Comparison of ENCODE assay signal across 8 mouse cellular contexts in genomic region chr10:53629247-53629917, GRCm38 (mm10). TPM values are rescaled to one million over a fixed set of nuclear protein-coding genes. Genes with fewer than 3 reads are reported as not detected.
DNase-seq lines count a peak whose midpoint lies in the region; ATAC-seq and TF ChIP-seq lines count a peak whose summit lies in the region.

No protein-coding gene starts in this region.

- under 1% methylated on average over 66 of the region's 67 CpGs for WGBS in forebrain, embryonic 12.5 days
- under 1% methylated on average over 67 of the region's 67 CpGs for WGBS in large intestine, adult 2 months
- WGBS in liver, postnatal 0 days (ENCODE audit: insufficient replicate concordance) = under 1% methylated on average over 58 of the region's 67 CpGs
- under 1% methylated on average over 62 of the region's 67 CpGs for WGBS in neural tube, embryonic 14.5 days

- H3K27me3 ChIP-seq in CH12.LX (replicated peaks) = no peaks in the 10 kb centered on the region
- H3K27me3 ChIP-seq in forebrain, embryonic 12.5 days = no peaks in the 10 kb centered on the region
- no peaks in the 10 kb centered on the region for H3K27me3 ChIP-seq in liver, postnatal 0 days (ENCODE audit: insufficient read depth, low read length)
- H3K27me3 ChIP-seq in neural tube, embryonic 14.5 days (ENCODE audit: control insufficient read depth, insufficient read depth, low read length) = no peaks in the 10 kb centered on the region

- H3K36me3 ChIP-seq in CH12.LX (replicated peaks in 1 of 2; ENCODE audit: control insufficient read depth in 1 of 2, insufficient read depth in 1 of 2, low read length in 1 of 2) = peaks cover 10 to 24% of the 10 kb centered on the region in 2 experiments
- peaks cover 6% of the 10 kb centered on the region for H3K36me3 ChIP-seq in forebrain, embryonic 12.5 days (replicated peaks)
- H3K36me3 ChIP-seq in liver, postnatal 0 days (replicated peaks; ENCODE audit: insufficient read depth, low read length) = peaks cover 11% of the 10 kb centered on the region
- H3K36me3 ChIP-seq in neural tube, embryonic 14.5 days (ENCODE audit: control insufficient read depth, insufficient read depth, low read length) = 0 out of 2 replicates have a peak, but pooled peaks cover 2% of the 10 kb centered on the region

- H3K27ac ChIP-seq in CH12.LX (ENCODE audit: insufficient read depth, low read depth) = peak overlapping the region; percentile 90
- peak overlapping the region; percentile 92 for H3K27ac ChIP-seq in forebrain, embryonic 12.5 days
- H3K27ac ChIP-seq in liver, postnatal 0 days (ENCODE audit: low read depth) = peak overlapping the region; percentile 95
- peak overlapping the region; percentile 82 for H3K27ac ChIP-seq in neural tube, embryonic 14.5 days (ENCODE audit: low read depth, low read length)

- no peak for TF ChIP-seq EP300 in CH12.LX (IDR thresholded peaks at IDR 0.05; ENCODE audit: low read length)
- TF ChIP-seq EP300 in liver, postnatal 0 days (IDR thresholded peaks at IDR 0.05; ENCODE audit: low read depth) = no peak

- peak overlapping the region; percentile 98 for H3K4me2 ChIP-seq in CH12.LX (ENCODE audit: insufficient read depth, low read depth, poor library complexity, severe bottlenecking)
- peak overlapping the region; percentile 44 for H3K4me2 ChIP-seq in forebrain, embryonic 12.5 days
- peak overlapping the region; percentile 76 for H3K4me2 ChIP-seq in liver, postnatal 0 days (ENCODE audit: low read depth, low read length)
- H3K4me2 ChIP-seq in neural tube, embryonic 14.5 days (ENCODE audit: low read depth, low read length) = peak overlapping the region; percentile 50

- no peaks in the 10 kb centered on the region for H3K9me3 ChIP-seq in CH12.LX (replicated peaks; ENCODE audit: low read length)
- no peaks in the 10 kb centered on the region for H3K9me3 ChIP-seq in forebrain, embryonic 12.5 days
- H3K9me3 ChIP-seq in liver, postnatal 0 days (ENCODE audit: low read length) = no peaks in the 10 kb centered on the region
- no peaks in the 10 kb centered on the region for H3K9me3 ChIP-seq in neural tube, embryonic 14.5 days (ENCODE audit: control insufficient read depth, low read length)

- H3K4me1 ChIP-seq in CH12.LX (ENCODE audit: control insufficient read depth in 1 of 2, insufficient read depth in 2 of 2) = peaks cover 4 to 12% of the 10 kb centered on the region in 2 experiments
- H3K4me1 ChIP-seq in forebrain, embryonic 12.5 days = peaks cover 6% of the 10 kb centered on the region; the same call in 1 of the 2 replicates
- peaks cover 5% of the 10 kb centered on the region; the same call in 1 of the 2 replicates for H3K4me1 ChIP-seq in liver, postnatal 0 days (ENCODE audit: insufficient read depth)
- H3K4me1 ChIP-seq in neural tube, embryonic 14.5 days (ENCODE audit: control insufficient read depth, insufficient read depth, low read length) = no peaks in the 10 kb centered on the region

- H3K79me2 ChIP-seq in CH12.LX (replicated peaks; ENCODE audit: control insufficient read depth, extremely low read depth, insufficient read depth, poor library complexity, severe bottlenecking) = peaks cover 16% of the 10 kb centered on the region

- dilution Hi-C loops in CH12.LX (cut with MboI; ENCODE audit: extremely low pct_ligation_motif_present, extremely low pct_unique_long_range_greater_than_20kb, low sequenced_read_pairs) = no loop called here

- peak; percentile 90 for DNase-seq in CH12.LX (ENCODE audit: extremely low read depth)
- DNase-seq in c-Kit-positive CD71-positive TER-119-negative erythroid progenitor cells, embryonic 14.5 days (ENCODE audit: low read depth) = peak; percentile 89
- peak; percentile 92 for DNase-seq in heart, postnatal 10 days
- DNase-seq in large intestine, adult 2 months (ENCODE audit: low read depth, low spot score) = peak; percentile 68
- DNase-seq in liver, postnatal 0 days = peak; percentile 94
- peak; percentile 98 for DNase-seq in testis, postnatal 10 days (ENCODE audit: low spot score)

- TF ChIP-seq CTCF in CH12.LX (conservative IDR thresholded peaks at IDR 0.05 in 1 of 2, IDR thresholded peaks at IDR 0.05 in 1 of 2; ENCODE audit: low read depth in 2 of 2, low read length in 2 of 2) = peak in 1 of 2 experiments; percentile 65; a peak in 2 of 4 replicates
- TF ChIP-seq CTCF in liver, postnatal 0 days (IDR thresholded peaks at IDR 0.05; ENCODE audit: low read depth) = peak; percentile 65

- intact Hi-C loops in heart, postnatal 10 days (cut with DNase I) = loop anchor here (1.0 kb wide), 1 partner anchor 31 kb away; no protein-coding TSS in a partner anchor

- peak; percentile 85 for TF ChIP-seq POLR2A in CH12.LX (IDR thresholded peaks at IDR 0.05; ENCODE audit: low read depth, low read length)

- peak overlapping the region; percentile 90 for H3K9ac ChIP-seq in CH12.LX (ENCODE audit: insufficient read depth, low read depth)
- peak overlapping the region; percentile 78 for H3K9ac ChIP-seq in forebrain, embryonic 12.5 days
- H3K9ac ChIP-seq in liver, postnatal 0 days (replicated peaks) = peak overlapping the region; percentile 80
- peak overlapping the region; percentile 71 for H3K9ac ChIP-seq in neural tube, embryonic 14.5 days (replicated peaks; ENCODE audit: low read depth, low read length)

- in situ Hi-C loops in CH12.LX (cut with MboI; ENCODE audit: low pct_ligation_motif_present, low pct_unique_long_range_greater_than_20kb, low sequenced_read_pairs) = no loop called here

- peak; percentile 33 for TF ChIP-seq RAD21 in CH12.LX (IDR thresholded peaks at IDR 0.05; ENCODE audit: low read depth, low read length)

- peak; percentile 81 for ATAC-seq in forebrain, embryonic 12.5 days (ENCODE audit: low FRiP score)
- peak; percentile 86 for ATAC-seq in liver, postnatal 0 days
- ATAC-seq in neural tube, embryonic 14.5 days (ENCODE audit: low read depth) = peak; percentile 85

- peak overlapping the region; percentile 82 to 94 (median 83) for H3K4me3 ChIP-seq in CH12.LX (replicated peaks in 1 of 3; ENCODE audit: low read depth in 2 of 3, low read length in 2 of 3, poor library complexity in 1 of 3)
- peak overlapping the region; percentile 77 for H3K4me3 ChIP-seq in forebrain, embryonic 12.5 days (replicated peaks)
- H3K4me3 ChIP-seq in liver, postnatal 0 days (ENCODE audit: low read depth, low read length) = peak overlapping the region; percentile 86
- peak overlapping the region; percentile 67 for H3K4me3 ChIP-seq in neural tube, embryonic 14.5 days (ENCODE audit: low read depth, low read length)

TF ChIP-seq in CH12.LX, 34 proteins besides CTCF, POLR2A, EP300 and RAD21 (continues in another document):
- no peak for TF ChIP-seq USF2 (conservative IDR thresholded peaks at IDR 0.05; ENCODE audit: low read depth, low read length)
- 0 out of 2 replicates have a peak, but pooled peaks have one; percentile 20 for TF ChIP-seq ELF1 (IDR thresholded peaks at IDR 0.05; ENCODE audit: low read depth, low read length)
- no peak for TF ChIP-seq ZC3H11A (IDR thresholded peaks at IDR 0.05; ENCODE audit: low read depth, low read length)
- peak; percentile 62; the same call in 1 of the 2 replicates for TF ChIP-seq ZMIZ1 (IDR thresholded peaks at IDR 0.05; ENCODE audit: low read depth, low read length)
- peak; percentile 19; the same call in 1 of the 2 replicates for TF ChIP-seq SMC3 (IDR thresholded peaks at IDR 0.05; ENCODE audit: low read depth, low read length)
- no peak for TF ChIP-seq MAFK (IDR thresholded peaks at IDR 0.05; ENCODE audit: insufficient replicate concordance, low read length)
- no peak for TF ChIP-seq RCOR1 (conservative IDR thresholded peaks at IDR 0.05; ENCODE audit: low read depth, low read length)
- TF ChIP-seq HCFC1 (IDR thresholded peaks at IDR 0.05; ENCODE audit: low read depth, low read length) = 0 out of 2 replicates have a peak, but pooled peaks have one; percentile 38
- TF ChIP-seq SIN3A (IDR thresholded peaks at IDR 0.05; ENCODE audit: low read length) = no peak; the same call in none of the 2 replicates
- TF ChIP-seq UBTF (IDR thresholded peaks at IDR 0.05; ENCODE audit: low read depth, low read length) = no peak
- TF ChIP-seq TCF12 (IDR thresholded peaks at IDR 0.05; ENCODE audit: low read depth, low read length) = peak; percentile 59; the same call in 1 of the 2 replicates
- peak; percentile 52; the same call in 1 of the 2 replicates for TF ChIP-seq MAX (IDR thresholded peaks at IDR 0.05; ENCODE audit: low read length)
- no peak for TF ChIP-seq GABPA (IDR thresholded peaks at IDR 0.05; ENCODE audit: insufficient replicate concordance, low read depth, low read length)
- no peak for TF ChIP-seq JUN (IDR thresholded peaks at IDR 0.05; ENCODE audit: insufficient read depth, low read depth, low read length)
- no peak for TF ChIP-seq BHLHE40 (IDR thresholded peaks at IDR 0.05; ENCODE audit: low read depth, low read length)
- TF ChIP-seq POLR2AphosphoS2 (IDR thresholded peaks at IDR 0.05; ENCODE audit: low read depth, low read length) = peak; percentile 69; the same call in 1 of the 2 replicates
- TF ChIP-seq IRF4 (IDR thresholded peaks at IDR 0.05; ENCODE audit: low read depth, low read length) = 0 out of 2 replicates have a peak, but pooled peaks have one; percentile 29
- TF ChIP-seq TBP (conservative IDR thresholded peaks at IDR 0.05; ENCODE audit: low read depth, low read length) = no peak
- TF ChIP-seq USF1 (IDR thresholded peaks at IDR 0.05; ENCODE audit: low read depth, low read length) = no peak
- TF ChIP-seq CHD1 (IDR thresholded peaks at IDR 0.05; ENCODE audit: low read depth, low read length) = no peak

RNA-seq across cellular contexts. Expression of gene Mcm9, which starts 0.9 kb away (rescaled TPM):
- 9.0 and 9.7 TPM in 2 replicates for total RNA-seq in CH12.LX (2012; rRNA removed)
- total RNA-seq in CH12.LX (2014; rRNA removed) = 6.3 and 6.7 TPM in 2 replicates
- polyA plus RNA-seq in CH12.LX (2012; ENCODE audit: insufficient read length, low read depth) = 15.9 and 18.4 TPM in 2 replicates
- 15.7 and 18.9 TPM in 2 replicates for polyA plus RNA-seq in forebrain, embryonic 12.5 days (2016; fragmentation: Nextera tagmentation; extraction: Ambion mirVana)
- total RNA-seq in heart, postnatal 10 days (2021) = 1 to 10 TPM; 7.8 to 9.6 TPM
- 2.6 and 3.8 TPM in 2 replicates for polyA plus RNA-seq in large intestine, adult 2 months (2012; rRNA removed)
- 2.7 and 3.0 TPM in 2 replicates for polyA plus RNA-seq in liver, postnatal 0 days (2015; fragmentation: Nextera tagmentation; extraction: Ambion mirVana)
- 8.0 and 8.5 TPM in 2 replicates for polyA plus RNA-seq in neural tube, embryonic 14.5 days (2014; fragmentation: Nextera tagmentation; extraction: Ambion mirVana)

RNA-seq across cellular contexts. Expression of gene Asf1a, which starts 32.8 kb away (rescaled TPM):
- total RNA-seq in CH12.LX (2012; rRNA removed) (35.5 and 46.5 TPM in 2 replicates), CH12.LX (2014; rRNA removed) (128 and 185 TPM in 2 replicates)
- polyA plus RNA-seq in CH12.LX (2012; ENCODE audit: insufficient read length, low read depth) = 107 and 133 TPM in 2 replicates
- polyA plus RNA-seq in forebrain, embryonic 12.5 days (2016; fragmentation: Nextera tagmentation; extraction: Ambion mirVana) = 158 and 160 TPM in 2 replicates
- total RNA-seq in heart, postnatal 10 days (2021) = 10 to 100 TPM; 31.2 to 39.1 TPM
- 4.0 and 4.7 TPM in 2 replicates for polyA plus RNA-seq in large intestine, adult 2 months (2012; rRNA removed)
- 49.7 and 51.8 TPM in 2 replicates for polyA plus RNA-seq in liver, postnatal 0 days (2015; fragmentation: Nextera tagmentation; extraction: Ambion mirVana)
- polyA plus RNA-seq in neural tube, embryonic 14.5 days (2014; fragmentation: Nextera tagmentation; extraction: Ambion mirVana) = 67.6 and 79.3 TPM in 2 replicates

Comparison
In these comparisons a context has a peak if more than half of its experiments do, and no peak if none do; other contexts are left out.
1. Peak in every context shown above with its lines: DNase-seq, ATAC-seq, H3K4me3 ChIP-seq and H3K27ac ChIP-seq.
2. H3K4me2 ChIP-seq: peak in every context shown above with its lines; median percentile 98 in CH12.LX; 76 in liver, postnatal 0 days; 50 in neural tube, embryonic 14.5 days; 44 in forebrain, embryonic 12.5 days.